Mouse (Mus musculus) lung, adult 2 months (tissue): Measurements from ENCODE around the gene Evc2. TPM values are rescaled to one million over a fixed set of nuclear protein-coding genes. Genes with fewer than 3 reads are reported as not detected.

Experiments
- DNase-seq: peaks from one replicate; pipeline ENCODE4 v3.0.0; 2022
- H3K4me1 ChIP-seq: fragments of 200-500 bp; 2 replicates; pipeline ENCODE4 v1.6.1; 2011; ENCODE audit warnings: low read length; ENCODE audit not compliant: control insufficient read depth, insufficient read depth
- H3K4me3 ChIP-seq: fragments of 200-500 bp; replicated peaks from 2 replicates; pipeline ENCODE3; 2011; ENCODE audit warnings: low read depth, mild to moderate bottlenecking, control low read depth, low read length; ENCODE audit errors: extremely low read depth
- CTCF ChIP-seq: fragments of 200-500 bp; IDR thresholded peaks from 2 replicates; pipeline ENCODE4 v1.5.1; 2011; ENCODE audit warnings: mild to moderate bottlenecking, low read length, control low read depth; ENCODE audit not compliant: insufficient read depth
- POLR2A ChIP-seq: fragments of 200-500 bp; IDR thresholded peaks from 2 replicates; pipeline ENCODE4 v1.6.1; 2011; ENCODE audit warnings: low read depth, mild to moderate bottlenecking, control low read depth, low read length, borderline replicate concordance; ENCODE audit errors: extremely low read depth
- WGBS: fragments of 180-500 bp; shearing (Covaris S2); methylation state at CpG from one replicate; pipeline ENCODE4 v1.1.7; 2018; 5-methylcytosine and 5-hydroxymethylcytosine counted together
- polyA plus RNA-seq: library from polyadenylated mRNA; depleted of rRNA; stranded (reverse); fragments of >200 nt; gene quantifications from 2 replicates; pipeline ENCODE4 v1.2.3, GENCODE M21; 2012

The Evc2 gene
- polyA plus RNA-seq, 1 experiment = 15.2 TPM

DNA sequence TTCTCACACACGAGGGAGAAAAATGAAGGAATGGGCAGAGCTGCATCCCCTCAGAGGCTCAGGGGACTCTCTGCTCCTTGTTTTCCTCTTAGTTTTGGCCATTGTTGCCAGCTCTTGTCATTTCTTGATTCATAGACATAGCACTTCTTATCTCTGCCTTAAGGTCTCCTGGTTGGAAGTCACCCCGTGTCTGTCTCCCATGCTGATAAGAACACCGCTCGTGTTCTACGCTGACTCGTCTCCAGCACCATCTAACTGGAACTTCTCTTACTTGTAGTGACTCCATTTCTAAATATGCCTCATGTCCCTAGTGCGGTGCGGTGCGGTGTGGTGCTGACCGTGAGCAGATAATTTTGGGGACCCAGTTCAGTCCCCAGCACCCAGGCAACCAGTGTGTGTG lies 52.6 kb downstream of the Evc2 start:
- 84% methylated on average over 10 of the region's 10 CpGs for WGBS
- Histone ChIP-seq H3K4me3 (no peak overlapping the region), H3K4me1 (no peaks in the 10 kb centered on the region)
- DNase-seq = no peak
- TF ChIP-seq CTCF (no peak), POLR2A (no peak)

GRCm38 (mm10) chr5:37391901-37392300 lies 53.6 kb downstream of the Evc2 start:
- whole genome bisulfite sequencing = 87% methylated on average over 10 of the region's 10 CpGs
- no peak for DNase-seq
- TF ChIP-seq CTCF (no peak), POLR2A (no peak)
- Histone ChIP-seq H3K4me1 (no peaks in the 10 kb centered on the region), H3K4me3 (no peak overlapping the region)

DNA sequence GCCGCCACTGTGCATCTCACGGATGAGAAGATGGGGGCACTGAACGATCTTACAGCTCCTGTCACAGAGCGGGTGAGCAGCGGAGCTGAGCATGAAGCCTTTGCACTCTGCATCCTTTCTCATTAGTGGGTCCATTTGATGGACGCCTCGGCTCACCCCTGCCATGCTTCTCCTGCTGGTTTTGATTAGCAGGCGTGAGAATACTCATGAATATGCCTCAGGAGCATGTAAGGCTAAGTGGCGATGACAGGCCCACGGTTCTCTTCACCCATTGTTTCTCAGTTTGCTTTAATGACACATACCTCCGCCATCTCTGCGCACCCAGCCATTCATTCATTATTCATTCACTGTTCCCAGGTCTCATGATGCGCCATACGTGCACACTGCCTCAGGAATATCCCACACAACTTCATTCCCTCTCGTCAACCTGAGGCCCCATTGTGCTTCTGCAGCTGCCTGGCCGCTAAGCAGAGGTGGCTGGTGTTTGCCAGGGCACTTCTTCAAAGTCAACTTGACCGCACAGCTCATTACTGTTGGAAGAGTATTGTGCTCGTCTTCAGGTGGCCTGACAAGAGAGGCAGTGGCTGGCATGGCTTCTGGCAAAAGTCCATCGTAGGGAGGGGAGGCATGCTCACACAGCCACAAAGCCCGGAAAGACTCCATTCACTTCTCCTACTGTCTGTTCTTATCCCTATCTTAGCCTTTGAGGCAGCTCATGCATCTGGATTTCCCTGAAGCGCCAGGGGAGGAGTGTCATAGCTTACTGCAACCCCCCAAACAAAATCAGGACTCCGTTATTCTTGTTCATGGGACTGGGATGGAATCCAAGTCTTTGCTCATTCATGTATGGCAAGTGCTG lies 57.1 kb downstream of the Evc2 start:
- no peak for DNase-seq
- Histone ChIP-seq H3K4me3 (no peak overlapping the region), H3K4me1 (no peaks in the 10 kb centered on the region)
- no peak for TF ChIP-seq POLR2A
- no peak for TF ChIP-seq CTCF
- WGBS = 85% methylated on average over 22 of the region's 22 CpGs

DNA sequence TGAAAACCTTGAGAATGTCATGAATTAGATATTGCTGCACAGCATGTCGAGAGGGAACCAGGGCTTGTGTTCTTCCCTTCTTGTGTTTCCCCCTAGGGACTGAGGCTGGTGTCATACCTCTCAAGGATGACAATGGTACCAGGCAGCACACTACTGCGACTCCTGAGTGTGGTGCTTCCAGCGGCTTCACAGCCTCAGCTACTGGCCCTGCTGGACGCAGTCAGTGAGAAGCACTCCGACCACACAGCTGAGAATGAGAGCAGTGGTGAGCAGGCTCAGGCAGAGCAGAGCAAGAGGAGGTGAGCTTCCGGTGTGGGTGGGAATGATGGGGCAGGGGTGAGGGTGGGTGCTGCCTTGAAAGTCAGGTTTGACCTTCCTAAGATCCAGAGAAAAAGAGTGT lies 80.7 kb downstream of the Evc2 start:
- WGBS = 83% methylated on average over 6 of the region's 6 CpGs
- no peak for DNase-seq
- H3K4me1 ChIP-seq = no peaks in the 10 kb centered on the region
- no peak for TF ChIP-seq POLR2A
- no peak for TF ChIP-seq CTCF
- H3K4me3 ChIP-seq = no peak overlapping the region

- H3K4me1 ChIP-seq = no peaks in the 10 kb centered on the region
- no peak for DNase-seq
- no peak for TF ChIP-seq POLR2A
- no peak for TF ChIP-seq CTCF
- no peak overlapping the region for H3K4me3 ChIP-seq
Measured at GRCm38 (mm10) chr5:37427210-37427609, 88.9 kb downstream of the Evc2 start.

GRCm38 (mm10) chr5:37435417-37435816 lies 97.1 kb downstream of the Evc2 start:
- Histone ChIP-seq H3K4me1 (no peaks in the 10 kb centered on the region), H3K4me3 (no peak overlapping the region)
- DNase-seq = no peak
- TF ChIP-seq POLR2A = no peak
- no peak for TF ChIP-seq CTCF
- WGBS = 70% methylated on average over 3 of the region's 3 CpGs

DNA sequence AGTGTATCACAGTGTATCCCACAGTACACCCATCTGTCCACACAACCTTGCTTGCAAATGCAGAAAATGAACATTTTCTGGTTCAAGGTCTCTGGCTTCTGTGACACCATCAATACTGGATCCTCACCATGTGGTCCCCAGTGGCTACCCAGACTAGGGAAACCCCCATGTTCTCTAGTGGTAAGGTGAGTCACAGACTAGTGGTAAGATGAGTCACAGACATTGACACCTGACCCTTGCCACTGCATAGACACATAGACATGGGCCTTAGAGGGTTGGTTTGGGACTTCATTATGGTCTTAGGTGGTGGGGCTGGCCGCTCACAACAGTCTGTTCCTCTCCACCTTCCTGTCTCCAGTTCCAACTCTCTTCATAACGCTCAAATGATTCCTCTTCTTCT lies 104.5 kb downstream of the Evc2 start:
- WGBS = 73% methylated on average over 2 of the region's 2 CpGs
- H3K4me3 ChIP-seq = no peak overlapping the region
- no peak for TF ChIP-seq CTCF
- no peak for TF ChIP-seq POLR2A
- no peak for DNase-seq
- no peaks in the 10 kb centered on the region for H3K4me1 ChIP-seq

DNA sequence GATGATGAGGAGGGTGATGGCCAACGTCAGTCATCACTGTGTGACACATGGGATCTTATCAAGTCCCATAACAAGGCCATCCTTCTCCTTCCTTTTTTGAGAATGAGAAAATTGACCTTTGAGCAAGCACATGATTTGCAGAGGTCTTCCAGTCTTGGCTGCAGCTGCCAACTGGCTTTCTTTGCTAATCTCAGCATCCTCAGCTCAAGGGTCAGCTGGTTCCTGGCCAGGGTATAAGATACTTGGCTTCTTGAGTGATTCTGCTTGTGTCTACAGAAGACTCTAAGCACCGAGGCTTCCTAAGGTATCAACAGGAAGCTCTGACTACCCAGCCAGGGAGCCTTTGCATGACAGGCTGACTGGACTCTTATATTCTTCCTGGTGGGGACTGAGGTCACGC lies 109.2 kb downstream of the Evc2 start:
- 57% methylated on average over 3 of the region's 3 CpGs for WGBS
- no peak for TF ChIP-seq CTCF
- no peak for TF ChIP-seq POLR2A
- Histone ChIP-seq H3K4me1 (no peaks in the 10 kb centered on the region), H3K4me3 (no peak overlapping the region)
- no peak for DNase-seq

GRCm38 (mm10) chr5:37456590-37456989 lies 118.3 kb downstream of the Evc2 start:
- WGBS = 57% methylated on average over 2 of the region's 2 CpGs
- DNase-seq = no peak
- Histone ChIP-seq H3K4me1 (no peaks in the 10 kb centered on the region), H3K4me3 (no peak overlapping the region)
- TF ChIP-seq CTCF = no peak
- TF ChIP-seq POLR2A = no peak

GRCm38 (mm10) chr5:37457191-37457590 lies 118.9 kb downstream of the Evc2 start:
- no peaks in the 10 kb centered on the region for H3K4me1 ChIP-seq
- 67% methylated on average over 5 of the region's 5 CpGs for WGBS
- TF ChIP-seq CTCF = no peak
- no peak for TF ChIP-seq POLR2A
- DNase-seq = no peak
- H3K4me3 ChIP-seq = no peak overlapping the region

DNA sequence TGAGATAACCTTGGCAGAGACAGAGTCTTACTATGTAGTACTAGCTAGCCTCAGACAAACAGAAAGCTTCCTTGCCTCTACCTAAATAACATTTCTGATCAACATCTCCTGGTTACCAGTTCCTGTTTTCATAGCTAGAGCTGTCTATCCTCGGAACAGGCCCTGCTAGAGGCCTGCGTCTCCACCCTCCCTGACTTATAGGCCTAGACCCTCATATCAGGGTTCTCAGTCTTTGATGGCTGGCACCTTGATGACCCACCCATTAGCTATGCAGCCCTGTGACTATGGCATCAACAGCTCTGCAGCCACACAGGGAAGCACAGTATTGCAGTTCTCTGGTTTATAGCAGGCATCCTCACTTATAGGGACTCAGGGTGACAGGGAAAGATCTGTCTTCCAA lies 119.5 kb downstream of the Evc2 start:
- TF ChIP-seq POLR2A (no peak), CTCF (no peak)
- H3K4me3 ChIP-seq = no peak overlapping the region
- 81% methylated on average over 2 of the region's 2 CpGs for WGBS
- no peak for DNase-seq
- no peaks in the 10 kb centered on the region for H3K4me1 ChIP-seq
